Mouse (Mus musculus): ENCODE measurements around the gene Wdr82.
A peak's percentile ranks its signal among the peaks of the same experiment; 100 is the strongest.

Wdr82 gene

GRCm38 (mm10) chr9:106227790-106228429, 57.2 kb downstream of the Wdr82 start:
- DNase-seq: peak in 1 of 2 experiments; percentile 52

- no peak for DNase-seq
Observed at GRCm38 (mm10) chr9:106230051-106230733, 59.5 kb downstream of the Wdr82 start.

- no peak for DNase-seq
Observed at GRCm38 (mm10) chr9:106230734-106231106, 60.0 kb downstream of the Wdr82 start.

- peak in 1 of 2 experiments; percentile 70 for DNase-seq
Observed at GRCm38 (mm10) chr9:106231220-106231619, 60.5 kb downstream of the Wdr82 start.

- DNase-seq: no peak
Observed at GRCm38 (mm10) chr9:106231816-106232215, 61.1 kb downstream of the Wdr82 start.

GRCm38 (mm10) chr9:106232956-106233355, 62.2 kb downstream of the Wdr82 start:
- no peak for DNase-seq

- no peak for DNase-seq
Observed at GRCm38 (mm10) chr9:106233953-106234352, 63.2 kb downstream of the Wdr82 start.

GRCm38 (mm10) chr9:106235194-106235830, 64.6 kb downstream of the Wdr82 start:
- peak in 1 of 2 experiments; percentile 64 for DNase-seq

GRCm38 (mm10) chr9:106236156-106236817, 65.6 kb downstream of the Wdr82 start:
- peak in 1 of 2 experiments; percentile 58 for DNase-seq

GRCm38 (mm10) chr9:106236818-106237211, 66.1 kb downstream of the Wdr82 start:
- DNase-seq: peak; percentile 81 to 90

GRCm38 (mm10) chr9:106237401-106237800, 66.7 kb downstream of the Wdr82 start:
- no peak for DNase-seq

- no peak for DNase-seq
Observed at GRCm38 (mm10) chr9:106237878-106238277, 67.2 kb downstream of the Wdr82 start.

Data from lung, adult 18-20 months (tissue).